Mouse (Mus musculus): ENCODE data around the gene Gart.

DNA sequence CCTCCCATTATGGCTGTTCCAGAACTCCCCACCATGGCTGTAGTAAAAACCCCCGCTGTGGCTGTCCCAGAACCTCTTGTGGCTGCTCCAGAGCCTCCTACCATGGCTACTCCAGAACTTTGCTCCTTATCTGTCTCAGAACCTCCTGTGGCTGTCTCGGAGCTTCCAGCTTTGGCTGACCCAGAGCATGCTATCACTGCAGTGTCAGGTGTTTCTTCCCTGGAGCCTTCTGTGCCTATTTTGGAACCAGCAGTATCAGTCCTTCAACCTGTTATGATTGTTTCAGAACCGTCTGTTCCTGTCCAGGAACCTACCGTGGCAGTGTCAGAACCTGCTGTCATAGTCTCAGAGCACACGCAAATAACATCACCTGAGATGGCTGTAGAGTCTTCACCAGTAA, 11.7 kb upstream of the Gart start:
- TF ChIP-seq CTCF (IDR thresholded peaks at IDR 0.05; ENCODE audit: insufficient read depth, low read length), result no peak
- TF ChIP-seq POLR2A (IDR thresholded peaks at IDR 0.05; ENCODE audit: borderline replicate concordance, extremely low read depth, low read depth, low read length), result no peak
